Mouse (Mus musculus) liver (tissue): ENCODE measurements around the gene Pomgnt1.

Experiments used
- DNase-seq: peaks from one replicate; pipeline ENCODE4 v3.0.0-alpha.2; 2020; ENCODE audit warnings: mixed read lengths

Pomgnt1 gene

GRCm38 (mm10) chr4:116123602-116124519 is at the start of gene Pomgnt1, which contains the start of gene Rad54l:
Gene Pomgnt1 (plus strand): TSS chr4:116123840.
Gene Rad54l (minus strand): TSS chr4:116123690.
- DNase-seq = peak; percentile 92

GRCm38 (mm10) chr4:116074145-116074675 is 49.4 kb upstream of the Pomgnt1 start:
- DNase-seq = no peak

- peak; percentile 96 for DNase-seq
Measured at GRCm38 (mm10) chr4:116074861-116075620, 48.6 kb upstream of the Pomgnt1 start, which contains the start of the genes Uqcrh and Lrrc41. Gene Uqcrh (minus strand): TSS chr4:116075071. Gene Lrrc41 (plus strand): TSS chr4:116075269.

GRCm38 (mm10) chr4:116075631-116076368 is 47.8 kb upstream of the Pomgnt1 start:
- DNase-seq = peak; percentile 76

- peak; percentile 62 for DNase-seq
Measured at GRCm38 (mm10) chr4:116076369-116077231, 47.0 kb upstream of the Pomgnt1 start.

GRCm38 (mm10) chr4:116077240-116078095 is 46.2 kb upstream of the Pomgnt1 start:
- no peak for DNase-seq

- no peak for DNase-seq
Measured at GRCm38 (mm10) chr4:116088510-116089249, 35.0 kb upstream of the Pomgnt1 start.

- no peak for DNase-seq
Measured at GRCm38 (mm10) chr4:116096291-116096690, 27.3 kb upstream of the Pomgnt1 start.

GRCm38 (mm10) chr4:116097211-116097610 is 26.4 kb upstream of the Pomgnt1 start:
- peak; percentile 33 for DNase-seq

GRCm38 (mm10) chr4:116100959-116101358 is 22.7 kb upstream of the Pomgnt1 start:
- DNase-seq = peak; percentile 58

GRCm38 (mm10) chr4:116105278-116105677 is 18.4 kb upstream of the Pomgnt1 start:
- no peak for DNase-seq

- DNase-seq = no peak
Measured at GRCm38 (mm10) chr4:116110695-116111094, 12.9 kb upstream of the Pomgnt1 start.

- DNase-seq = no peak
Measured at GRCm38 (mm10) chr4:116111486-116111885, 12.2 kb upstream of the Pomgnt1 start.

GRCm38 (mm10) chr4:116122762-116123161 is 878 bp upstream of the Pomgnt1 start:
- DNase-seq = peak; percentile 34

GRCm38 (mm10) chr4:116125803-116126386 is 2.3 kb downstream of the Pomgnt1 start:
- DNase-seq = peak; percentile 35

- DNase-seq = no peak
Measured at GRCm38 (mm10) chr4:116127956-116128355, 4.3 kb downstream of the Pomgnt1 start.

GRCm38 (mm10) chr4:116133126-116133525 is 9.5 kb downstream of the Pomgnt1 start:
- DNase-seq = no peak

- no peak for DNase-seq
Measured at GRCm38 (mm10) chr4:116134990-116135389, 11.3 kb downstream of the Pomgnt1 start.

- no peak for DNase-seq
Measured at GRCm38 (mm10) chr4:116137421-116137996, 13.9 kb downstream of the Pomgnt1 start.
